Mouse (Mus musculus) cerebellum, adult 2 months (tissue): ENCODE data around the gene Sycp2.

ENCODE experiments used
- CTCF ChIP-seq: fragments of 200-500 bp; IDR thresholded peaks from 2 replicates; pipeline ENCODE4 v1.5.1; 2011; ENCODE audit warnings: low read depth, mild to moderate bottlenecking, control low read depth, low read length, moderate library complexity, borderline replicate concordance; ENCODE audit not compliant: insufficient read depth
- POLR2A ChIP-seq: fragments of 200-500 bp; IDR thresholded peaks from 2 replicates; pipeline ENCODE4 v1.6.1; 2011; ENCODE audit warnings: low read length, control low read depth, borderline replicate concordance; ENCODE audit not compliant: insufficient read depth

- TF ChIP-seq CTCF (no peak), POLR2A (no peak)
Observed at GRCm38 (mm10) chr2:178449386-178449785, 41.9 kb upstream of the Sycp2 start.
